Mouse (Mus musculus) urinary bladder, adult 18-20 months (tissue): ENCODE data around the gene Gm26566.
"Not testable (repeated sequence)": the region's sequence is repeated elsewhere in the genome, so short reads cannot be mapped to it uniquely, and the experiment has no call there.

ENCODE experiments used
- DNase-seq, 2 experiments: peaks; one replicate each; pipeline ENCODE4 v3.0.0; 2022; ENCODE audit warnings: low spot score in 2 of 2, mixed read lengths in 2 of 2

The Gm26566 gene

DNA sequence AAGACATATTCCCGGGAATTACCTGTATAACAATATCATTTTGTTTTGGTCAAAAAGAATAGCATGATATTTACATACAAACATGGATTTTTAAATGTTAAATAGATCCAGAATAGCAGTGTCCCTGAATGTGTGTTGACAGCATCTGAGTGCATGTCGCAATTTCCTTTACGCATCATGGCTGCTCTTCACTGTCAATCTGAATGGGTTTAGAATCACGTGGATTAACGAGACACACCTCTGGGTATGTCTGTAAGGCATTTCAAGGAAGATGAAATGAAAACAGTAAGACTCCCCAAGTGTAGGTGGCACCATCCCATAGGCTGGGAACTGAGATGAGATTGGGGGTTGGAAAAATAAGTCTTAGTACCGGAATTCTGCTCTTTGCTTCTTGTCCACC is 17.4 kb downstream of the Gm26566 start:
- no peak for DNase-seq

DNA sequence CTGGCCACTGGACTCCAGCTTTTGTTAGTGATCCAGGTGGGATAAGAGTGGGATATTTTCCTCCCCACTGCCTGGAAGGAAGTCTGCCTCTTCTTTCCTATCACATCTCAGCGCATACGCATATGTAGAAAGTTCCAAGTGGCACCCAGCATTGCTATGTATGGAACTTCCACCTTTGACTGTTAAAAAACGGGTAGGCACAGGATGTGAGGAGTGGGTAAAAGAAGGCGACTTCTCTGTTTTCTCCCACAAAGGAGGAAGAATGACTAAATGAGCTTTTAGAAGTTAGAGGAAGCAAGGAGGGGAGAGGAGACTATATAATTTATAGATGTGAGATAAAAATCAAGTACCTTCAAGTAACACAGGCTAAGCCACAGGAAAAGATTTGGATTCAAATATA is 19.8 kb downstream of the Gm26566 start:
- no peak for DNase-seq

DNA sequence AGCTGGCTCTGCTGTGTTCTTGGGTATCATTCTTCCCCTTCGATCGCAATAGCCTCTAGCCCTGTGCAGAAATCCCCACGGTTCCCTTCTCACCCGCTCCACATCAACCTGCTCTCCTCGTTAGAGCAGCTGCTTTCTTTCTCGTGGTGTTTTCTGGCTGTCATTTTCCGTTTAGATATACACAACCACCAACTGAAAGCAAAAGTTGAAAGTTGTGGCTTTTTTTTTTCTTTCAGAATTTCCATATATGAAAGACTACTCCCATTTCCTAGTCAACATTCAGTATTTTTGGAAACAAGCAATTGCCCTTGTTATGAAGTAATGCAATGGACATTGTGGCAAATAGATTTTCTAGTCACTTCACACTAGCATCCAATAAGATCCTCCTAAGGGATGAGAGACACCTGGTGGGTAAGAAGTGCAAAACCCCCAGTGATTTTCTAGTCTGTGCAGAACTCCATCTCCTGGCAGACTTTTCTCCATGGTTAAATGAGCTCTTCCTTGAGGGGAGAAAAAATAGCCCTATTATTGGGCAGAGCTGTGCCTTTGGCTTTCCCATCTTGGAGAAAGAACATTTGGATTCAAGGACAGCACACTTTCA is 21.3 kb downstream of the Gm26566 start:
- DNase-seq, result no peak

DNA sequence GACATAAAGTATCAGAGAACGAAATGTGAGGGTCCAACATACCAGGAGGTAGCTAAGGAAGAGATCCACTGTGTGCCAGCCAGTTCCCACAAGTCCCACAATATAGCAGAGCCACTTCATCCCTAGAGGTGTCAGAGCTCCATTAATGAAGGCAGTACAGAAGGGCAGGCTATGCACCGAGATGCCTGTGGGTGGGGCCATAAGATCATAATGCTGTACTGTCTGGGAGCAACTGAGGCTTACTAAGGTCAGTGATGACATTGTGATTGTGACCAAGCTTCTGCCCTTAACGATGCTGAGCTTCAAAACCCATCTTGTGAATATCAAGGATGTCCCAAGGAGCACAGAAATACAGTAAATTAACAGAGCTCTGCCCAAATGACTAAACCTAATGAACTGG is 22.6 kb downstream of the Gm26566 start:
- DNase-seq, result no peak

DNA sequence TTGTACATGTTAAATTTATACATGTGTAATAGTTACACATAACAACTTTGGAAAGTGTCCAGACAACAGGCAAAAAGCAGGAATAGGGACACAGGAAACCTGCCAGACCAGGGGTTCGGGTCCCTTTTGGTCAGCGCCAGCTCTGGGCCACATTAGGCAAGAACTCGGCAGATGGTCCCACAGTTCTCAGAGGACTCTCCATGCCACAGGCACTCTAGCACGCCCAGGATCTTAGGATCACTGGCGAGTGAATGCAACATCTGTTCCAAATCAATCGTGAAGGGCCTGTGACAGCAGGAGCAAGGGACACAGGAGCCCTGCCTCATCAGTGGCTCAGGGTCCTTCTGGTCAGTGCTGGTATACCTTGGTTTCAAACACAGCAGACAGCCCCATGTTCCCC is 28.3 kb downstream of the Gm26566 start:
- no peak for DNase-seq

DNA sequence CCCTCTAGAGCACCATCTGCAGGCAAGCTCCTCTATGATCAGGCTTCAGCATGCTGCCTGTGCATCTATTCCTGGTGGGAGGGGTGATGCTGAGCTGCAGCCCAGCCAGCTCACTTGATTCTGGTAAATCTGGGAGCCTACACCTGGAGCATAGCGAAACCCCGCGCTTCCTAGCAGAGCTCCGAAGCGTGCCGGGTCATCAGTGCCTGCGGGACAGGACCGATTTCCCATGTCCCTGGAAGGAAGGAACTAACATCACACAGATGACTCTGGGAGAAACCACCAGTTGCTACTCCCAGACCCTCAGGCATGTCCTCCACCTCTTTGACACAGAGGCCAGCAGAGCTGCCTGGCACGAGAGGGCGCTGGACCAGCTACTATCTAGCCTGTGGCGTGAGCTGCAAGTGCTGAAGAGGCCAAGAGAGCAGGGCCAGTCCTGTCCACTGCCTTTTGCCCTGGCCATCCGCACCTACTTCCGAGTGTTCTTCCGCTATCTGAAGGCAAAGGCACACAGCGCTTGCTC is 33.3 kb downstream of the Gm26566 start, which contains the start of gene Gm13271:
Gm13271 (plus strand) TSS at position 51 of the 523 bp plus-strand sequence.
- DNase-seq, result peak; percentile 74 to 91

DNA sequence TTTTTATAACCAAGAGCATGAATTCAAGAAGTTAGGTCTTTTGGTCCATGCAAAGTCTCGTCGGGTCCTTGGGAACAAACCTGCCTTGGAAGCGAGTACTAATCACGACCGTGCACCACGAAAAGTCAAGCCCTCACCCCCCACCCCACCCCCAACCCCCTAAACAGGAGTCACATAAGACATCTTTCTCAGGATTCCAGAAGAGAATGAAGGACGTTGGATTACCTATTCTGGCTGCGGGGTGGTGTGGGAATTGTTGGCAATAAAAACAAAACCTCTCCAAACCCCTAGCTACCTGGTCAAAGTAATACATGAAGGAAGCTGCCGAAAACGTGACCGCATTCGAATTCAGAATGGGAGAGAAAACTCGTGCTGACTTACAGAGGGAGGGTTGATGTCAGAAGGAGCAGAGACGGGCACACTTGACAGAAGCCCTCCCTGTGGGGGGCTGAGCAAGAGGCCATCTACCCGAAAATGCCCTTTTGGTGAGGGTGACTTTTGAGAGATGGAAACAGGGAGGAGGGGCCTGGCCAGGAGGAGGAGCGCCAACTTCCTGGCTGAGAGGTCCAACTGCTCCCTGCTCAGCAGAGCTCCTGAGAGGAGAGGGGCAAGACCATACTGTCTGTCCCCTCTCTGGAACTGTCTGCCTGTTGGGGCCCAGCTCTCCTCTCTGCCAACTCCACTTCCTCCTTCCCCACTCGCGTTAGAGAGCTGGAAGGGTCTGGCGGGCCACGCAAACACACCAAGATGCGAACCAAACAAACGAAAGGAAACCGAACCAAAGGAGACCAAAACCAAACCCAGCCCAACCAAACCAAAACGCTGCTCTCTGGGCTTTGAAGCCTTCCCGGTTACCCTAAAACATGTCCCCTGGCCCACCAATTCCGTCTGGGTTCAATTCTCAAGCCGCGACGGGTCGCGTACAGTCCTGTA is 35.2 kb downstream of the Gm26566 start:
- DNase-seq, result peak in 1 of 2 experiments; percentile 47

DNA sequence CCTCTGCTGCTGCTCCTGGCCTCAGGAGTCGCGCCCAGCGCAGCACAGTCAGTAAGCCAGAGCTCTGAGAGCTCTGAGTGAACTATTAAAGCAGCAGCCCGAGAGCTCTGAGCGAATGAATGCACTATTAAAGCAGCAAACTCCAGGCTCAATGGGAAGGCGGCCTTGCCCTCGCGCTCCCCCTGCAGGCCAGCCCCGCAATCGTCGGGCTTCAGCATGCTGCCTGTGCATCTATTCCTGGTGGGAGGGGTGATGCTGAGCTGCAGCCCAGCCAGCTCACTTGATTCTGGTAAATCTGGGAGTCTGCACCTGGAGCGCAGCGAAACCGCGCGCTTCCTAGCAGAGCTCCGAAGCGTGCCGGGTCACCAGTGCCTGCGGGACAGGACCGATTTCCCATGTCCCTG is 36.0 kb downstream of the Gm26566 start:
- DNase-seq, result peak; percentile 87 to 100

DNA sequence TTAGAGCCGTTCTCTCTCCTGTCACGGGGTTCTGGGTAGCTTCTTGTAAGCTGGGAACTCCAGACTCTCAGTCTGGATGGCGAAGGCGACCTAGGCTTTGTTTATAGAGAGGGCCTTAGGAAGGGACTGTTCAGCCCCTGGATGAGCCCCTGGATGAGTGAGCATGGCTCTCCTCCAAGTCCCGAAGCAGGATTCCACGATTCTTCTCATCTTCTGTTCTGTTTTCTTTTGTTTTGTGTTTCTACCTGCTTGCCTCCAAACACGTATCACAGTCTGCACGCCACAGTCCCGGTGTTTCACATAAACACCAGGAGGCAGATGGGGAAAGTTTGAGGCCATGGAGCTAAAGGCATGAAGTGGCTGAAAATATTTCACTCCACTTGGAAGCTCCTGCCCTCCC is 37.1 kb downstream of the Gm26566 start:
- DNase-seq, result not testable (repeated sequence)

DNA sequence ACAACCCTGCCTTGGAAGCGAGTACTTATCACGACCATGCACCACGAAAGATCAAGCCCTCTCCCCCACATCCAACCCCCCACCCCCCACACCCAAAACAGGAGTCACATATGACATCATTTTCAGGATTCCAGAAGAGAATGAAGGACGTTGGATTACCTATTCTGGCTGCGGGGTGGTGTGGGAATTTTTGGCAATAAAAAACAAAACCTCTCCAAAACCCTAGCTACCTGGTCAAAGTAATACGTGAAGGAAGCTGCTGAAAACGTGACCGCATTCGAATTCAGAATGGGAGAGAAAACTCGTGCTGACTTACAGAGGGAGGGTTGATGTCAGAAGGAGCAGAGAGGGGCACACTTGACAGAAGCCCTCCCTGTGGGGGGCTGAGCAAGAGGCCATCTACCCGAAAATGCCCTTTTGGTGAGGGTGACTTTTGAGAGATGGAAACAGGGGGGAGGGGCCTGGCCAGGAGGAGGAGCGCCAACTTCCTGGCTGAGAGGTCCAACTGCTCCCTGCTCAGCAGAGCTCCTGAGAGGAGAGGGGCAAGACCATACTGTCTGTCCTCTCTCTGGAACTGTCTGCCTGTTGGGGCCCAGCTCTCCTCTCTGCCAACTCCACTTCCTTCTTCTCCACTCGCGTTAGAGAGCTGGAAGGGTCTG is 38.1 kb downstream of the Gm26566 start, which contains the start of gene Gm13283:
Gm13283 (plus strand) TSS at position 510 of the 659 bp plus-strand sequence.
- not testable (repeated sequence) for DNase-seq

DNA sequence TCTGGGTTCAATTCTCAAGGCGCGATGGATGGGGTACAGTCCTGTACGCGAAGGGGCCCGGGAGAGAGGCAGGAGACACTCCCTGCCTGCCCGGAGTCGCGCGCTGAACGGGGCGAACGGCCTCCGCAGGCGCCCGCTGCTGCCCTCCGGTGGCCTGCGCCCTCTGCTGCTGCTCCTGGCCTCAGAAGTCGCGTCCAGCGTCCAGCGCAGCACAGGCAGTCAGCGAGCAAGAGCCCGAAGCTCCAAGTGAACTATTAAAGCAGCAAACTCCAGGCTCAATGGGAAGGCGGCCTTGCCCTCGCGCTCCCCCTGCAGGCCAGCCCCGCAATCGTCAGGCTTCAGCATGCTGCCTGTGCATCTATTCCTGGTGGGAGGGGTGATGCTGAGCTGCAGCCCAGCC is 38.8 kb downstream of the Gm26566 start:
- DNase-seq, result peak; percentile 47 to 69

DNA sequence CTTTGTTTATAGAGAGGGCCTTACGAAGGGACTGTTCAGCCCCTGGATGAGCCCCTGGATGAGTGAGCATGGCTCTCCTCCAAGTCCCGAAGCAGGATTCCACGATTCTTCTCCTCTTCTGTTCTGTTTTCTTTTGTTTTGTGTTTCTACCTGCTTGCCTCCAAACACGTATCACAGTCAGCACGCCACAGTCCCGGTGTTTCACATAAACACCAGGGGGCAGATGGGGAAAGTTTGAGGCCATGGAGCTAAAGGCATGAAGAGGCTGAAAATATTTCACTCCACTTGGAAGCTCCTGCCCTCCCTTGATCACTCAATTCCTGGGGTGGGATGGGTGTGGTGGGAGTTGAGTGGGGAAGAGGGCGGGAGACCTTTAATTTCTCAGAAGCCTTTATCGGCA is 40.2 kb downstream of the Gm26566 start:
- peak; percentile 71 to 75 for DNase-seq

DNA sequence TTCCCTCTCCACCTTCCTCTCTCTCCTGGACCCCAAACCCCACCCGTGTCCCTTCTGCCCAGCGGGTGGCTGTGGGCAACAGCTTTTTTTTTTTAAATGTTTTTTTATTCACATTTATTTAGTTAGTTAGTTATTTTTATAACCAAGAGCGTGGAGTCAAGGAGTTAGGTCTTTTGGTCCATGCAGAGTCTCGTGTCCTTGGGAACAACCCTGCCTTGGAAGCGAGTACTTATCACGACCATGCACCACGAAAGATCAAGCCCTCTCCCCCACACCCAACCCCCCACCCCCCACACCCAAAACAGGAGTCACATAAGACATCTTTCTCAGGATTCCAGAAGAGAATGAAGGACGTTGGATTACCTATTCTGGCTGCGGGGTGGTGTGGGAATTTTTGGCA is 40.7 kb downstream of the Gm26566 start:
- not testable (repeated sequence) for DNase-seq

DNA sequence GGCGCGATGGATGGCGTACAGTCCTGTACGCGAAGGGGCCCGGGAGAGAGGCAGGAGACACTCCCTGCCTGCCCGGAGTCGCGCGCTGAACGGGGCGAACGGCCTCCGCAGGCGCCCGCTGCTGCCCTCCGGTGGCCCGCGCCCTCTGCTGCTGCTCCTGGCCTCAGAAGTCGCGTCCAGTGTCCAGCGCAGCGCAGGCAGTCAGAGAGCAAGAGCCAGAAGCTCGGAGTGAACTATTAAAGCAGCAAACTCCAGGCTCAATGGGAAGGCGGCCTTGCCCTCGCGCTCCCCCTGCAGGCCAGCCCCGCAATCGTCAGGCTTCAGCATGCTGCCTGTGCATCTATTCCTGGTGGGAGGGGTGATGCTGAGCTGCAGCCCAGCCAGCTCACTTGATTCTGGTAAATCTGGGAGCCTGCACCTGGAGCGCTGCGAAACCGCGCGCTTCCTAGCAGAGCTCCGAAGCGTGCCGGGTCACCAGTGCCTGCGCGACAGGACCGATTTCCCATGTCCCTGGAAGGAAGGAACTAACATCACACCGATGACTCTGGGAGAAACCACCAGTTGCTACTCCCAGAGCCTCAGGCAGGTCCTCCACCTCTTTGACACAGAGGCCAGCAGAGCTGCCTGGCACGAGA is 41.9 kb downstream of the Gm26566 start:
- DNase-seq, result peak in 1 of 2 experiments; percentile 52
